Mouse (Mus musculus) heart, adult 2 months (tissue): Measurements from ENCODE around the gene Anks1b.

ENCODE experiments used
- EP300 ChIP-seq: fragments of 200-500 bp; IDR thresholded peaks from 2 replicates; pipeline ENCODE4 v1.6.1; 2011; ENCODE audit warnings: low read depth, low read length, control low read depth; ENCODE audit not compliant: insufficient read depth
- POLR2A ChIP-seq: fragments of 200-500 bp; IDR thresholded peaks from 2 replicates; pipeline ENCODE4 v1.6.1; 2011; ENCODE audit warnings: mild to moderate bottlenecking, low read depth, low read length, control low read depth; ENCODE audit not compliant: insufficient read depth

GRCm38 (mm10) chr10:90937721-90938460 is 1064.6 kb downstream of the Anks1b start:
- TF ChIP-seq EP300 (no peak), POLR2A (no peak)
